Mouse (Mus musculus) embryo, embryonic 11.5 days (tissue): ENCODE measurements around the gene Crtac1.

Experiments
- DNase-seq: peaks from one replicate; pipeline ENCODE4 v3.0.0-alpha.2; 2012; ENCODE audit warnings: low read depth, low spot score

Gene Crtac1

DNA sequence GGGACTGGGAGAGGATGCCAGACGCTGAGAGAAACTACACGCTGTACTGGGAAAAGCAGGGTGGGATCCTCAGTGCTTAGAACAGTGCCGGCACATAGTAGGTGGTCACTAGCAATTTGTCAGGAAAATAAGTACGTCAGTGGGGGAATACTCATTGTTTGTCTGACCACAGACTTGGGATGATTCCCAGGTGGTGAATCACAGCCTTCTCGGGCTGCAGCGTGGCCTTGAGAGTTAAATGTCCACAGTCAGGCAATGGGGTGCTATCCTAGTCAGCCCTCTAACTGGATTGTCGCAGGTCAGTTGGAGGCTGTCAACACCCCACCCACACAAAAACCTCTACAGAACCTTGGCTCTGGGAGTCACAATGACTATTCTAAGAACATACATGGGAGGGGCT, 100.1 kb downstream of the Crtac1 start:
- no peak for DNase-seq

DNA sequence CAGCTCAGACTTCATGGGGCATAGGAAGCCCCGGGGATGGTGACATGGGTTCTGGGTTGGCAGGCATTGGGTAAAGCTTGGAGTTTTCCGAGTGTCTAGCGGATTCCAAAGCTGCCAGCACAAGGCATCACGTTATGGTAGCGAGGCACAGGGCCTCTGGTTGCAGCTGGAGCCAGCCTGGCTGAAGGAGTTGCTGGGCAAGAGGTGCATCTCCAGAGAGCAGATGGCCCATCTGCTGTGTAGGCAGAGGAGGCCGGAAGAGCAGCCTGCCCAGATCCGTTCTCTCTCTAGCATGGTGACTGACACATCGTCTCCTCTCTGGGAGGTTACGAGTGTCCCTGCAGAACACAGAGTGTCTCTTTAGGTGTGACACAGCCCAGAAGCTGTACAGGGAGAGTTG, 103.4 kb downstream of the Crtac1 start:
- no peak for DNase-seq

DNA sequence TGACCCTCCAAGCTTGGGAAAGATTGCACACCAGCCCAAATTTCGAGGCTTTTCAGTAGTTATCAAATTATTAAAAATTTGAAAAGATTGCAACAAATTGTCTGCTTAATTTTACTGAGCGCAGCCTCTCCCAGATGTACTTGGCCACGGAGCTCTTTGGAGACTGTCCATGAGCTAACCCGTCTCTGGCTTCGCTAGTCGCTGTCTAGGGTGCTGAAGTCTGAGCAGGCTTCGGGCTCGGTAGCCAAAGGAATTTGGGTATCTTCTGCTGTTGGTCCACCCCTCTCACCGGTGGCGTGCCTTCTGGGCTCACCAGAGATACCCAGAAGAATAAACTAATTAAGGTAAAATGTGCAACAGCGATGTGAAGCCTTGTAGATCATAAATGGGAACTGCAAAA, 105.7 kb downstream of the Crtac1 start:
- peak; percentile 73 for DNase-seq

DNA sequence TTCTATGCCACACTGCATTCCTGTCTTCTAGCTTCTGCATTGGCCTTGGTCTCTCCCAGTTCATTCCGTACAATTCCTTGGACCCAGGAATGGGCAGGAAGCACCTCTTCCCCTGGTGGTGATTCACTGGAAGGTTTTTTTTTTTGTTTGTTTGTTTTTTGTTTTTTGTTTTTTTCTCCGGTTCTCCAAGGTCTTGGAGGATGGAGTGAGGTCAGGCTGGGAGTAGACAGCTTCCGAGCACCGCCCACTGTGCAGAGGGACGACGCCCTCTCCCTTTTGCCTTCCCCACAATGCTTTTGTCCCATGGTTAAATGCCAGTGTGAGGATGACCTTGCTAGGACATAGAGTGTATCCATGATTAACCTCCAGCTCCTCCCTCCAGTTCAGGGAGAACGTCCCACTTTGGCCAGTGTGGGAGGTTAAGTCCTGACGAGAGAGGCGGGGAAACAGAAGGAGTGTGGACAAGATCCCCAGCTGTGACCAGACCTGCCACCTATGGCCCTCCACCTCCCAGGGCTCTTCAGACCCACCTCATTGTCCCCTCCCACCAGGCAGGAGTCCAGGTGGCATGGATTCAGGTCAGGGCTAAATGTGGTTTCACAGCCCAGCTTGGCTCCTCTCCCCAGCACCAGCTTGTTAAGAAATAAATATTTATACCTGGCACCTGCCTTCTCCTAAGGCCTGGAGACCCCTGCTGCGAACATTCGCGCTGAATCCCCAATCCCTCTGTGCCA, 109.1 kb downstream of the Crtac1 start:
- DNase-seq, result no peak

DNA sequence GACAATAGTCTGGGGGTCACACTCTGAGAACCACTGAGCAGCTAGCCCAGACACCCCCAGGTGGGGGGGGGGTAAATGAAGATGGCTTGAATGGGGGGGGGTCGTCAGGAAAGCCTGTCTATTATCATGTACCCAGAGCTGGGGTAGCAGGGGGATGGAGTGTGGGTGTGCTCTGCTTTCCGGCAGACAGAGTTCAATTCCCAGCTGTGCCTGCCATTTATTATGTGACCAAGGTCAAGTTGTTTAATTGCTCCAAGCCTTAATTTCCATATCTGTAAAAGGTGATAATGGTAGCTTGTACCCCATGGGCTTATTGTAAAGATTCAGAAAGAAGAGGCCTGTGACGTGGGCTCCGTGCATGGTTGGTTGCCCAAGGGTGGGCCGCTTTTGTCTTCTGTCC, 109.6 kb downstream of the Crtac1 start:
- DNase-seq, result no peak

DNA sequence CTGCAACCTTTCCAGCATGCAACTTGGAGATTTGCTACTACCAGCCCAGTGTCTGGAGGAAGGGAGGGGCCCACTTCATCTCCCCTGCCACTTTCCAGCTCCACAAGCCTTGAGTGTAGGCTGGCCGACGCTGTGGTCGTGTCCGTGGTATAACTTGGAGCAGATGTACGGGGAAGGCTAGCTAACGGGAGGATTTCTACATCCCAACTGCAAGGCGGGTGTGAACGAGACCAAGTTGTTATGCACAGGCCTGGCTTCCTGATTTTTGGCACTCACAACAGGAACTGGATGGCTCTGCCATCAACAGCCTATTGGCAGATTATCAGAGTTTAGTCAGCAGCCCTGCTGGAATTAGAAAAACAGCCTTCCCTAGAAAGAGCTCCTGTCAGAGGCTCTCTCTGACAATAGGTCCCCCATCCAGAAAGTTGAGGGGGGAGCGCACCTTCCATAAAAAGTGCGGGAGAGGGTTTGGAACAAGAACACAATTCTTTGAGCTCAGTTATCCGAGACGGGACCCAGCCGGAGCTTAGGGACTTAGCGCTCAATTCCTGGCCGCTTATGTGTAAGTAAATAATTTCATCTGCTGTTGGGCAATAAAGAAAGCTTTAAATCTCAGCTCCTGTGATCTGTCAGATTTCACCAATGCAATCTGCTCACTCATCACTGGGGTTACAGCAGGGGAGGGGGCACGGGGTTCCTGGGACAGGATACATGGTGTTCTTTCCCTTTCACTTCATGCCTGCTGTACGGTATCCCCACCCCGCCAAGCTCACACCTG, 113.7 kb downstream of the Crtac1 start:
- DNase-seq, result no peak

DNA sequence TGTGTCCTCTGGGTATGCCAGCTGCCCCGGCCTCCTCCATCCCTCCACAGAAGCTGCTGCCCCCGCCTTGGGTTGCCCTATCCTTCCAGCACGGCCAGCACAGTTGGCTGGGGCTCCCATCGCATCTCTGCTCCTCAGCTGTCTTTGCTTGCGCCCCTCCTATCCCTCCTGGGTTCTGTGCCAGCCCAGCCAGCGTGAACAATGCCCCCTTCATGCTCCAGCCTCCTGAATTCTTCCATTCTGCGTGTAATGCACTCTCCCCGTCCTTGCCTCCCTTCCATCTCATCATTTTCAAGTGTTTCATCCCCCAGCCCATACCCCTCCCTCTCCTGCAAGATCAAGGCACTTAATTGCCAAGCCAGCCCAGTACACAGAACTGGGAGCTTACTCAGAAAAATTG, 114.6 kb downstream of the Crtac1 start:
- DNase-seq, result no peak

DNA sequence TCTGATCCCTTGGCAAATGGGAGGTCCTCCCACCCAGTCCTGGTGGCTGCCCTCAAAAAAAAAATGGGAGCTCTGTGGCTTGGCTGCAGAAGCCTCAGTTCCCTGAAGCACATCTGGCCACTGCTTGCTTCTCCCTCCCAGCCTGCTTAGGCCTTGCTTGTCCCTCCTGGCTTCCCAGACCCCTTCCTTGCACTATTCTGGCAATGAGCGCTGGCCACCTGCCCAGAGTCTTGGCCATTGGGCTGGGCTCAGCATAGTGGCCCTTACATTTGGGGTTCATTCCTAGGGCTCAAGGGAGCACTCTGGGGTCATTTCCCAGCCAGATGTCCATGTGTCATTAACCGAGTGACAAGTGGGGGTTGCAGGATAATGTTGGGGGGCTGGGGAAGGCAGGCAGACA, 115.1 kb downstream of the Crtac1 start:
- no peak for DNase-seq

DNA sequence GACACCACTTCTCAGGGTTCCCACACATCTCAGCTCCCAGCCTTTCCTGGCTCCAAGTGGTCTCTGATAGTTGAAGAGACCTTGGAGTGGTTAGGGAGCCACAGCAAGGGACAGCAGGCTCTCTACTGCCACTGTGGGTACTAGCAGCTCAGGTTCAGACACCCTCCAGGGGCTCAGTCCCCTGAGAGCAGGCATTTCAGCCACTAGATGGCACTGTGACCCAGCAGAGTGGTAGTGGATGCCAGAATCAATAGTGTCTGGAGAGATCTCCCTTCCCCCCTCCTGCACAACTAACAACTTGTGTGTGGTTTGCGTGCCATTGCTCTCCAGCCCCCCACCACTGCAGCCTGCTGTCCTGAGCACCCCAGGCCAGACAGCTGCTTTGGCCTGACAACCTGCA, 115.7 kb downstream of the Crtac1 start:
- DNase-seq, result peak; percentile 69

DNA sequence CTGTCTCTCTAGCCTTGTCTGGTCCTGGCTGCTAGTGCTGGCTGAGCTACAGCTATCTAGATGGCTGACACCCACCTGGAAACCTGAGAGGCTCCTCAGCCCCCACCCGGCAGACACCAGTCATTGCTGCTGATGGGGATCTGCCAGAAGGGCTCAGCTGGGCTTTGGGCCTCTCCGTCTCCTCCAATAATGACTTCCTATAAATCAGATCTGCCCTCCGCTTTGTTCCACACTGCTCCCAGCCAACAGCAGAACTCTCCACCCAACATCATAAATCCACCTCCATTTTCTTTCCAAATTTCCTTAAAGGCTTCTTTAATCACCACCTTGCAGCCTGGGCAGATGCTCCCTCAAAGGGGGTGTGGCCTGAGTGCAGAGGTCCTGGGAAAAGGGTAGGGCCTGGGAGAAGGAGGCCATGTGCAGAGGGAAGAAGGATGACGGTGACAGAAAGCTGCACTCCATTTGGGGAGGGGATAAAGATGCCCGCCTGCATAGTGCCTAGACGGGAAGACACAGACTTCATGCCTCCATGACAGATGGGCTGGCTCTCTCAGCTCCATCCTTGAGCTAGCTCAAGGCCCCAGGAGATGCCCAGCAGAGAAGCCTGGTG, 116.4 kb downstream of the Crtac1 start:
- DNase-seq, result no peak

DNA sequence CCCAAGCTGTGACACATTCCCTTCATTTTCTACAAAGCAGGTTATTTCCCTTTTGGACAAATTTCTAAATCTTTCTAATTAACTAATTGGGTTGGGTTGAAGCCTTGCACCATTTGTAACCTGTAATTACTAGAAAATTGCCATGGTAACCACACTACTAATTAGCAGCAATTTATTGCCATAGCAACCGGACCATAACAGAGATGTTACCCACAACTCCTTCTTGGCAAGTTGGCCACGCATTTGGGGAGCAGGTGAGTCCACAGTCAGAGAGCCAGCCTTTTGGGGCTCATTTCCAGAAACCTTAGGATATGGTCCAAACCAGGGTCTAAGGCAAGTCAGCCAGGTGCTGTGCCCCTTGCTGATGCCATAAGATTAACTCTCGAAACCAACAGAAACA, 119.4 kb downstream of the Crtac1 start:
- DNase-seq, result no peak

DNA sequence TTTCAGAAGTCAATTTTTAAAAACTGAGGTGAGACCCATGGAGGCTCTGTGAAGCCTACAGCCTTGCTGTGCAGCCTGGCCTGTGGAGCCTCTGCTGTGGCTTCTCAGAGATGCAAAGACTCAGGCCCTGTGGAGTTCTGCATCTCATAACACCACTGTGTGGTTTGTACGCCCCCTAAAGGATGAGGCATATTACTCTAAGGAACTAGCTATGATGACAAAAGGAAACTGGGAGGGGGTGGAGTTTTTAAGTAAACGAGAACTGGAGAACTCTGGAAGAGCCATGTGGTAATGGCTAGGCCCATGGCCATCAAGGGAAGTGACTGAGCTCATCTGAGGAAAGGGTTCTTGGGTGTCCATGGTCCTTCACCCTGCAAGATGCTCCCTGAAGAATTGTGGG, 120.3 kb downstream of the Crtac1 start:
- DNase-seq, result no peak

DNA sequence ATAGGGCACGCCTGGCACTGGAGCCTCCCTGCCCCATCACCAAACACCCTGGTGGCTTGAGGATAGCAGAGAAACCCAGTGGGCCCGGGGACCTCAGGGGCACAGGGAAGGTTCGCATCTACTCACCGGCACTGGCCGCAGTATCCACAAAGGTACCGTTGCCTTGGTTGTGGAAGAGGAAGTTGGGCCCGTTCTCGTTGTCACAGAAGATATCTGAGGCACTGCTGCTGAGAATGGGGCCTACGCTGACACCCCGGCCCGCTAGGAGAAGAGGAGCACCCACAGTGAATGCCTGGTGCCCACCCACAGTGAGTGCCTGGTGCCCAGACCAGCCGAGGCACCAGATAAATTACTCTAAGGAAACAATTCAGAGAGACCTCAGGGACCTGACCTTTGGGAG, 122.7 kb downstream of the Crtac1 start:
- no peak for DNase-seq

DNA sequence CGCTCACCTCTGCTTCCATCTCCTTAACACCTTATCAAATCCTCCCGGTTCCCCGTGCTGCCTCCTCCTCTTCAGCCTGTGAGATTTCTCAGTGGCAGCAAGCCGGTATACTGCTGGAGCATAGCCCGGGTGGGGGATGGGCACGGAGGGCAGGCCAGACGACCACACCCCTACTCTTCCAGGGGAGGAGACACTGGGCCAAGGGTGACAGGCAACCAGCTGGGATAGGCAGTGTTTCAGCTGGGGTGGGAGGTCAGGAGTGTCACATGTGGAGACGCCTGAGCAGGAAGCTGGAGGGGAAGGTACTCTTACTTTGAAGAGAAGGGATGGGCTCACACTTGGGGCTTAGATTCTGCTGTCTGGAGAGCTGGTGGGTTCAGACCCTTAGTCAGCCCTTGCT, 124.6 kb downstream of the Crtac1 start:
- DNase-seq, result no peak

DNA sequence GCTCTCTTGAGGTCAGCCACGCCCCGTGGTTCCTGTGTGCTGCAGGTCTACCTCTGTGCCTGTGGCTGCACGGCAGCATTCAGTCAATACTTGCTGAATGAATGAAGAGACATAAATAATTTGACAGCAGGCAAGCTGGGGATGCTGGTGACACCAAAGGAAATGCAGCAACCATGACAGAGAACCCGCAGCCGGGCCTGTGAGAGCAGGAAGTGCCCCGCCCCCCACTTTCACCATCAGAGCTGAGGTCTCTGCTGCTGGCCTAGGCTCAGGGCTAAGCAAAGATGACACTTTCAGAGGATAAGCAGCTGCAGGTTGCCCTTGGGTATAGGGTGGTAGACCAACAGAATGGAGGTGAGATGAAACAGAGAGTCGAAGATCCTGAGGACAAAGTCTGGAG, 125.4 kb downstream of the Crtac1 start:
- no peak for DNase-seq

DNA sequence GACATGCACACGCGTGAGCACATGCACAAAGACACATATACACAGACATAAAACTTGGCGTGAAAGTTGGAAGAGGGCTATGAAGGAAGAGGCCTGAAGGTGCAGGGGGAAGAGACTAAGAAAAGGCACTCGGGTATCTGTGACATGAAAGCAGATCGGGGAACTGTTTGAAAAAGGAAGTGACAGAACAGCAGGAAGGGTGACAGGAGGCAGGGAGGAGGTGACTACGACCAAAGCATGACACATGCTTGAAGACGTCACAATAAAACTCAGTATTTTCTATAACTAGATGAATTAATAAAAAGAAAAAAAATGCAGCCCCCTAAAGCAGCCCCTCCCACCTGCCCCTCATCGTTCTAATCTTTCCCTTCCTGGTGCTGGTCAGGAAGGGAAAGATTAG, 125.8 kb downstream of the Crtac1 start:
- no peak for DNase-seq

DNA sequence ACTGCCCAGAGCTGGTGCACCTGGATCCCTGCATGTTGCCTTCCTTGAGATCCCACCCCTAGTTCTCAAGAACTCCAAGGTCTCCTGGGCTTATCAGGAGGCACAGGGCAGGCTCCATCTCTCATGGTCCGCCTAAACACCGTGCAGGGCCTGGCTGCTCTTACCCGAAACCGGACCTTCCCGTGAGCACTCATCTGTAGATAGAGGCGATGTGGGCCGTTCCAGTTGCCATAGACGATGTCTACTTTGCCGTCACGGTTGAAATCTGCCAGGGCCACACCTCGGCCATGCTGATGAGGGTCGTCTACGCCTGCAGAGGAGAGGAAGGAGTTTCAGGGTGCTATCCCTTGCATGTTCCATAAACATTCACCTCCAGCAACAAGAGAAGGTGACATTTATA, 127.1 kb downstream of the Crtac1 start:
- DNase-seq, result no peak

DNA sequence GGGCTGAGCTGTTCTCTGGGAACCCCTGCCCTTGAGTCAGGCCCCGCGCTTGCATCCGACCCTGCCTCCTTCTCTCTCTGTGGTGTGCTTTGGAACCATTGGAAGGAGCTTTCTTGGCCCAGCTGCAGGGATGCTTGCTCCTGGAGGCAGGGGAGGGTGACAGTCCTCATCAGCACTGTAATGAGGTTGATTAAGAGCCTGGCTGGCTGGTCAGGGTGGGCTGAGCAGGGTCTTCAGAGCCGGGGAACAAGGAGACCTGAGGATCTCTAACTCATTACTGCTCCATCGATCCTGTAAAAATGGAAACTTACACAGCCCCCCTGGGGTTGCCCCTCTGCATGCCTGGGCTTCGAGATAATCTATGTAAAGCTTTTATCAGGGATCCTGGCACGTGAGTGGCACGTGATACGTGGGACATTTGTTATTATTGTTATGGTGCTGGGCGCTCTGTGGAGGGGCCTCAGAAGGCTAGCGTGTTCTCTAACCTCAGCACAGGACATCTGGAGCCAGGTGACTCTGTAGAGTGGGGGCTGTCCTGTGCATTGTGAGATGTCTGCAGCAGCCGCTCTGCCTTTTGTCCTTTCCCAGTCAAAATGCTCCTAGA, 128.3 kb downstream of the Crtac1 start:
- no peak for DNase-seq

DNA sequence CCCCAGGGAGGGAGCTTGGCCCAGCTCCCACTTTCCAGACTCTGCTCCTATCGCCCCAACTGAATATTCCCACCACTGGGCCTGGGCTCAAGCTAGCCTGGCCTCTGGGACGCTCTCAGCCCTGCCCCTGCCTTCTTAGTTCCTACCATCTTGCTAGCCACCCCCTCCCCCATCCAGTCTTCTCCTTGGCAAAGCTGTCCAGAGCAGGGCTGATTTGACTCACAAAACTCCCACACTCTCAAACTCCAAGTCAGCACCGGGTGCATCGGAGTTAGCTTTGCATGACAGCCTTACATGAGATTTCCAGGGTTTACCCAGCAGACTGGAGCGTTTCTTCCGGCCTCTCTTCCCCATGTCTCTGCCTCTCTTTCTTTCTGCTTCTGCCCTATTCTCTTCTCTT, 138.4 kb downstream of the Crtac1 start:
- no peak for DNase-seq

DNA sequence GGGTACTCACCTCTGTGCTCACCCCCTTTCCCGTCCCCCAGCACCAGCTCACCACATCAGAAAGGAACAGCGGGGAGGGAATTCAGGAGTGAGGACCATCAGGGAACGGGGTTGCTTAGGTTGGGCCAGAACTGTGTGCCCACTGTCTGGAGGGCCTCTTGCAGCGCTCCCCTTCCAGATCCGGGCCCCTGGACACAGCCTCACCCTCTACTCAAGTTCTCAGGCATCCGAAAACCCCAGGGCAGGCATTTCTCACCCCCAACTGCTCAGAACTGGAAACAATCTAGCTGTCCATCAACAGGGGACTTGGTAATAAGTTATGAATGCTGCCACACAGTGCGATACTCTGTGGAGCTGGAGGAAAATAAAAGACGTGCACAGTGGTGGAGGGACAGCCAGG, 139.5 kb downstream of the Crtac1 start:
- DNase-seq, result no peak

DNA sequence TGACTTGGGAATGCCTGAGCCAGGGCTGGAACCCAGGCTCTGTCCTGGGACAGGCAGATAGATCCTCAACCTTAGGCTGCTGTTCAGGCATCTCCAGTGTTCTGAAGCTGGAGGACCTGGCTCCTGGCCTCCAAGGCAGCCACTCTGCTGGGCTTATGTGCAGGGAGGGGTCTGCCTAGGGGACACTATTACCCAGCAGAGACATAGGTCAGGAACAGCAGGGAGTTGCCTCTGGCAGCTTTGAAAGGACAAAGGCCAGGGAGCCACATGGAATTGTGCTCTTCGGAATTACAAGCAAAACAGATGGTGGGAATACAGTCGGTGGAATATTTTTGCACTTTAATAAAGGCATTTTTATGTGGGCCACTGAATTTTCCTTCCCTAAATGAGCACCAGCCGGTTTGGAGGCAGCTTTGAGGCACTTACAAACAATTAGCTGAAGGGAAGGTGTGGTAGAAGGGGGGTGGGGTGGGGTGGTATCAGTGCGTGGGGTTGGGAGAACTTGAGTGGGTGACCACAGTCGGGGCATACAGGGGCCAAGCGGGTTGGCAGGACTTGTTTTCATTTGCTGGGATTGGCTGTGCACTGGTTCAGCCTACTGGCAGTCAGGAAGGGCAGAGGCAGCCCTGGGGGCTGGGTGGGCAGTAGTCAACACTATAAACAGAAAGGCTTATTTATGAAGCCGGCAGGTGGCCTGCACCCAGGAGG, 140.5 kb downstream of the Crtac1 start:
- no peak for DNase-seq

DNA sequence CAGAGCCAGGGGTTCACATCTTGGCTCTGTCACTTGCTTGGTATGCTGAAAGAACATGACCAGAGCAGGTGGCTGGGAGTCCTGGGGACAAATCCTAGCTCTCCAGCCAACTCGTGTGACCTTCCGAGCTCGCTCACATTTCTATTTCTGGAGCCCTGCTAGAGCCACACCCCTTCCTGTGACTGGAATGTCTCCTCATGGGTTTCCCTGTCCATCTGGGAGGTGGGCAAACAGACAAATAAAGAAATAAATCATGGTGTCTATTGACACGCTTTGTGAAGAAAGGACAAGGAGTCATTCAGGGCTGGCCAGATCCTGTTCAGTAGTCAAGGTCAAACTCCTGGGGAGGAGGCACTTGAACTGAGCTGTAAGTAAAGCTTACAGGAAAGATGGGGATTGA, 143.2 kb downstream of the Crtac1 start:
- no peak for DNase-seq
